Mouse (Mus musculus) liver, embryonic 14.5 days (tissue): ENCODE measurements around the gene Zfp280b.

Experiments used
- CTCF ChIP-seq: IDR thresholded peaks from 2 replicates; pipeline ENCODE4 v1.5.1; 2016; ENCODE audit warnings: antibody characterized with exemption, low read depth, control low read depth
- EP300 ChIP-seq: IDR thresholded peaks from 2 replicates; pipeline ENCODE4 v1.6.1; 2016; ENCODE audit warnings: antibody characterized with exemption, low read depth

GRCm38 (mm10) chr10:76028016-76028366 is 4.5 kb upstream of the Zfp280b start:
- TF ChIP-seq CTCF (no peak), EP300 (no peak)
